In genomic region chr4:133301802-133302201, GRCm38 (mm10) we compare ENCODE assay signal across 8 mouse cellular contexts. TPM values are rescaled to one million over a fixed set of nuclear protein-coding genes. Genes with fewer than 3 reads are reported as not detected.
A peak's percentile ranks its signal among the peaks of the same experiment; 100 is the strongest.
DNase-seq lines count a peak whose midpoint lies in the region; ATAC-seq and TF ChIP-seq lines count a peak whose summit lies in the region.

No protein-coding gene starts in this region.

- no peak overlapping the region for H3K9ac ChIP-seq in neural tube, embryonic 15.5 days (replicated peaks)
- H3K9ac ChIP-seq in hindbrain, embryonic 13.5 days: no peak overlapping the region
- H3K9ac ChIP-seq in limb, embryonic 11.5 days (ENCODE audit: low read length): no peak overlapping the region
- no peak overlapping the region for H3K9ac ChIP-seq in neural tube, embryonic 11.5 days (ENCODE audit: low read length)

- H3K9me3 ChIP-seq in neural tube, embryonic 15.5 days (replicated peaks): no peaks in the 10 kb centered on the region
- no peaks in the 10 kb centered on the region for H3K9me3 ChIP-seq in hindbrain, embryonic 13.5 days
- no peaks in the 10 kb centered on the region for H3K9me3 ChIP-seq in limb, embryonic 11.5 days (ENCODE audit: control insufficient read depth, low read length)
- H3K9me3 ChIP-seq in neural tube, embryonic 11.5 days (ENCODE audit: control insufficient read depth, low read length): no peaks in the 10 kb centered on the region

- ATAC-seq in neural tube, embryonic 15.5 days (ENCODE audit: low FRiP score): no peak
- no peak for ATAC-seq in hindbrain, embryonic 13.5 days (ENCODE audit: low FRiP score)
- ATAC-seq in limb, embryonic 11.5 days (ENCODE audit: insufficient number of reproducible peaks, low FRiP score, low TSS enrichment, low read depth): no peak
- ATAC-seq in neural tube, embryonic 11.5 days (ENCODE audit: insufficient read depth, low FRiP score, low TSS enrichment): peak; percentile 53; the same call in 1 of the 2 replicates

- DNase-seq in neural tube, embryonic 10.5 days (ENCODE audit: extremely low spot score, low spot score): peak; percentile 84
- peak; percentile 46 to 52 for DNase-seq in adrenal gland, postnatal 4 days (ENCODE audit: low spot score in 2 of 2)
- peak; percentile 89 for DNase-seq in limb, embryonic 11.5 days (ENCODE audit: low spot score)
- peak; percentile 79 for DNase-seq in neural tube, embryonic 11.5 days (ENCODE audit: low spot score)
- peak; percentile 84 for DNase-seq in thymus, postnatal 4 days

- no peak overlapping the region for H3K27ac ChIP-seq in neural tube, embryonic 15.5 days (replicated peaks)
- no peak overlapping the region for H3K27ac ChIP-seq in embryonic fibroblast, embryonic 13.5 days (ENCODE audit: insufficient read depth, low read length)
- H3K27ac ChIP-seq in hindbrain, embryonic 13.5 days: peak overlapping the region; percentile 60
- H3K27ac ChIP-seq in limb, embryonic 11.5 days (replicated peaks; ENCODE audit: low read depth, low read length): no peak overlapping the region
- H3K27ac ChIP-seq in neural tube, embryonic 11.5 days (ENCODE audit: low read depth, low read length): no peak overlapping the region

- no peak overlapping the region for H3K4me2 ChIP-seq in neural tube, embryonic 15.5 days
- no peak overlapping the region for H3K4me2 ChIP-seq in hindbrain, embryonic 13.5 days
- no peak overlapping the region for H3K4me2 ChIP-seq in limb, embryonic 11.5 days (ENCODE audit: low read depth, severe bottlenecking)
- no peak overlapping the region for H3K4me2 ChIP-seq in neural tube, embryonic 11.5 days (ENCODE audit: low read depth)

- TF ChIP-seq CTCF in embryonic fibroblast, embryonic 13.5 days (IDR thresholded peaks at IDR 0.05; ENCODE audit: borderline replicate concordance, insufficient read depth, low read length): peak; percentile 72; the same call in 1 of the 2 replicates

- H3K36me3 ChIP-seq in neural tube, embryonic 15.5 days: peaks cover 30% of the 10 kb centered on the region
- peaks cover 52% of the 10 kb centered on the region for H3K36me3 ChIP-seq in hindbrain, embryonic 13.5 days
- no peaks in the 10 kb centered on the region for H3K36me3 ChIP-seq in limb, embryonic 11.5 days (ENCODE audit: control insufficient read depth, insufficient read depth, low read length)
- H3K36me3 ChIP-seq in neural tube, embryonic 11.5 days (ENCODE audit: control insufficient read depth, insufficient read depth, low read length): peaks cover 4% of the 10 kb centered on the region

- WGBS in neural tube, embryonic 15.5 days: 23% methylated on average over 4 of the region's 4 CpGs
- 22% methylated on average over 4 of the region's 4 CpGs for WGBS in hindbrain, embryonic 13.5 days
- WGBS in limb, embryonic 11.5 days: 21% methylated on average over 4 of the region's 4 CpGs
- 21% methylated on average over 4 of the region's 4 CpGs for WGBS in neural tube, embryonic 11.5 days

- H3K27me3 ChIP-seq in neural tube, embryonic 15.5 days (replicated peaks): no peaks in the 10 kb centered on the region
- no peaks in the 10 kb centered on the region for H3K27me3 ChIP-seq in hindbrain, embryonic 13.5 days
- no peaks in the 10 kb centered on the region for H3K27me3 ChIP-seq in limb, embryonic 11.5 days (ENCODE audit: control insufficient read depth, insufficient read depth, low read length)
- no peaks in the 10 kb centered on the region for H3K27me3 ChIP-seq in neural tube, embryonic 11.5 days (ENCODE audit: control insufficient read depth, insufficient read depth, low read length)

- H3K4me1 ChIP-seq in neural tube, embryonic 15.5 days: peaks cover 26% of the 10 kb centered on the region
- no peaks in the 10 kb centered on the region for H3K4me1 ChIP-seq in embryonic fibroblast, embryonic 13.5 days (ENCODE audit: control insufficient read depth, insufficient read depth, low read length)
- peaks cover 39% of the 10 kb centered on the region for H3K4me1 ChIP-seq in hindbrain, embryonic 13.5 days (replicated peaks)
- H3K4me1 ChIP-seq in limb, embryonic 11.5 days (ENCODE audit: control insufficient read depth, insufficient read depth, low read length): peaks cover 8% of the 10 kb centered on the region
- H3K4me1 ChIP-seq in neural tube, embryonic 11.5 days (ENCODE audit: control insufficient read depth, insufficient read depth, low read length): peaks cover 9% of the 10 kb centered on the region; the same call in 1 of the 2 replicates

- no peak overlapping the region for H3K4me3 ChIP-seq in neural tube, embryonic 15.5 days (replicated peaks)
- H3K4me3 ChIP-seq in embryonic fibroblast, embryonic 13.5 days (ENCODE audit: insufficient read depth, low read length): no peak overlapping the region
- H3K4me3 ChIP-seq in hindbrain, embryonic 13.5 days: no peak overlapping the region
- H3K4me3 ChIP-seq in limb, embryonic 11.5 days (ENCODE audit: low read depth, low read length): no peak overlapping the region
- no peak overlapping the region for H3K4me3 ChIP-seq in neural tube, embryonic 11.5 days (ENCODE audit: low read depth, low read length)

- no peak for TF ChIP-seq POLR2A in embryonic fibroblast, embryonic 13.5 days (IDR thresholded peaks at IDR 0.05; ENCODE audit: low read depth, low read length)

RNA-seq across cellular contexts. Expression of gene Tmem222, which starts 24.2 kb away (rescaled TPM):
- 115 and 117 TPM in 2 replicates for polyA plus RNA-seq in neural tube, embryonic 15.5 days (2015; fragmentation: Nextera tagmentation; extraction: Ambion mirVana)
- 10 to 100 TPM; 65.5 to 78.0 TPM for total RNA-seq in adrenal gland, postnatal 4 days (2021)
- polyA plus RNA-seq in embryonic fibroblast, embryonic 13.5 days (2011; ENCODE audit: insufficient read length, low read depth, missing spikeins): 37.8 and 47.7 TPM in 2 replicates
- 101 and 102 TPM in 2 replicates for polyA plus RNA-seq in hindbrain, embryonic 13.5 days (2015; fragmentation: Nextera tagmentation; extraction: Ambion mirVana)
- polyA plus RNA-seq in limb, embryonic 11.5 days (2014; fragmentation: Nextera tagmentation; extraction: Ambion mirVana): 81.5 and 86.4 TPM in 2 replicates
- 79.0 and 91.0 TPM in 2 replicates for polyA plus RNA-seq in neural tube, embryonic 11.5 days (2014; fragmentation: Nextera tagmentation; extraction: Ambion mirVana)

RNA-seq across cellular contexts. Expression of gene Sytl1, which starts 38.9 kb away (rescaled TPM):
- polyA plus RNA-seq in neural tube, embryonic 15.5 days (2015; fragmentation: Nextera tagmentation; extraction: Ambion mirVana): 0.20 and 6.0 TPM in 2 replicates
- total RNA-seq in adrenal gland, postnatal 4 days (2021): 1 to 10 TPM; 1.5 to 2.4 TPM
- polyA plus RNA-seq in embryonic fibroblast, embryonic 13.5 days (2011; ENCODE audit: insufficient read length, low read depth, missing spikeins): 1.1 and 3.9 TPM in 2 replicates
- polyA plus RNA-seq in hindbrain, embryonic 13.5 days (2015; fragmentation: Nextera tagmentation; extraction: Ambion mirVana): 0.41 and 0.69 TPM in 2 replicates
- polyA plus RNA-seq in limb, embryonic 11.5 days (2014; fragmentation: Nextera tagmentation; extraction: Ambion mirVana): 1.4 and 1.5 TPM in 2 replicates
- polyA plus RNA-seq in neural tube, embryonic 11.5 days (2014; fragmentation: Nextera tagmentation; extraction: Ambion mirVana): 1.2 and 1.4 TPM in 2 replicates

RNA-seq across cellular contexts. Expression of gene Wdtc1, which starts 51.5 kb away (rescaled TPM):
- polyA plus RNA-seq in neural tube, embryonic 15.5 days (2015; fragmentation: Nextera tagmentation; extraction: Ambion mirVana): 19.3 and 19.6 TPM in 2 replicates
- 10 to 100 TPM; 36.3 to 39.9 TPM for total RNA-seq in adrenal gland, postnatal 4 days (2021)
- 21.2 and 21.7 TPM in 2 replicates for polyA plus RNA-seq in embryonic fibroblast, embryonic 13.5 days (2011; ENCODE audit: insufficient read length, low read depth, missing spikeins)
- 18.4 and 21.3 TPM in 2 replicates for polyA plus RNA-seq in hindbrain, embryonic 13.5 days (2015; fragmentation: Nextera tagmentation; extraction: Ambion mirVana)
- polyA plus RNA-seq in limb, embryonic 11.5 days (2014; fragmentation: Nextera tagmentation; extraction: Ambion mirVana): 17.4 TPM in 2 replicates
- polyA plus RNA-seq in neural tube, embryonic 11.5 days (2014; fragmentation: Nextera tagmentation; extraction: Ambion mirVana): 26.4 and 27.0 TPM in 2 replicates
